Mouse (Mus musculus) neural tube, embryonic 13.5 days (tissue): ENCODE results near the gene AL731706.1. TPM values are rescaled to one million over a fixed set of nuclear protein-coding genes. Genes with fewer than 3 reads are reported as not detected.
"Not testable (repeated sequence)": the region's sequence is repeated elsewhere in the genome, so short reads cannot be mapped to it uniquely, and the experiment has no call there.

Experiments used
- ATAC-seq: fragments of 200-750 bp; cut with Nextera tagmentation; 2 replicates; pipeline ENCODE4 v1.8.0; 2017; ENCODE audit warnings: low read depth, mild to moderate bottlenecking, moderate TSS enrichment, moderate library complexity
- H3K27ac ChIP-seq: fragments of 300-500 bp; sonication (generic); replicated peaks from 2 replicates; pipeline ENCODE4 v1.5.1; 2015; ENCODE audit warnings: moderate library complexity, mild to moderate bottlenecking, inconsistent platforms
- H3K27me3 ChIP-seq: fragments of 300-500 bp; sonication (generic); 2 replicates; pipeline ENCODE4 v1.6.1; 2015; ENCODE audit warnings: mild to moderate bottlenecking, inconsistent platforms
- H3K36me3 ChIP-seq: fragments of 300-500 bp; sonication (generic); 2 replicates; pipeline ENCODE4 v1.6.1; 2015; ENCODE audit warnings: mild to moderate bottlenecking, inconsistent platforms
- H3K4me1 ChIP-seq: fragments of 300-500 bp; sonication (generic); replicated peaks from 2 replicates; pipeline ENCODE4 v1.6.1; 2015; ENCODE audit warnings: inconsistent platforms
- H3K4me2 ChIP-seq: fragments of 300-500 bp; sonication (generic); 2 replicates; pipeline ENCODE4 v1.6.1; 2015; ENCODE audit warnings: inconsistent platforms, mild to moderate bottlenecking, moderate library complexity
- H3K4me3 ChIP-seq: fragments of 300-500 bp; sonication (generic); 2 replicates; pipeline ENCODE4 v1.5.1; 2015; ENCODE audit warnings: mild to moderate bottlenecking, inconsistent platforms
- H3K9ac ChIP-seq: fragments of 300-500 bp; sonication (generic); 2 replicates; pipeline ENCODE4 v1.6.1; 2015; ENCODE audit warnings: moderate library complexity, mild to moderate bottlenecking, inconsistent platforms
- H3K9me3 ChIP-seq: fragments of 300-500 bp; sonication (generic); 2 replicates; pipeline ENCODE4 v1.6.1; 2016; ENCODE audit warnings: inconsistent platforms
- WGBS: fragments of 180-500 bp; shearing (Covaris S2); methylation state at CpG from one replicate; pipeline ENCODE4 v1.1.7; 2015; 5-methylcytosine and 5-hydroxymethylcytosine counted together
- polyA plus RNA-seq: library from polyadenylated mRNA; unstranded; fragments of >200 nt; fragmentation: Nextera tagmentation; extraction: Ambion mirVana; gene quantifications from 2 replicates; pipeline ENCODE4 v1.2.1, GENCODE M21; 2015

AL731706.1 gene
- polyA plus RNA-seq, 1 experiment from 2014 or later, result 29.4 TPM

DNA sequence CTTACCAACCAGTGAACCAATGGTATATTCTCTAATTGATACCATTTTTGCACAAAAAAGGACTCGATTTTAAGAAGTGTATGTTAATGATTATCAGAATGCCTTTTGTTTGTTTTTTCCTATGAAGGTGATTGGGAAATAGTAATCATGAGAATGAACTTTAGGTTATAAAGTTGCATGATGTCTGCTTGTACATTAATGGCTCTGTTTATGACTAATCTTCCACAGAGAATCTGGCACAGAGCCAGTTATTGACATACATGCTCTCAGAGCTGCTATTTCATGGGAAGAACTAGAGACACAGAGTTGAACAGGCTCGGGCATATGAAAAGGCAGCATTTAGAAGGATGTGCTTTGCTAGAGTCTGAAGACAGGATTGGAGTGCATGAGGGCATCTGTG, 4.9 kb upstream of the AL731706.1 start:
- peaks cover 23% of the 10 kb centered on the region for H3K4me1 ChIP-seq
- no peaks in the 10 kb centered on the region for H3K36me3 ChIP-seq
- no peak overlapping the region for H3K4me2 ChIP-seq
- 77% methylated on average over 2 of the region's 2 CpGs for WGBS
- no peak overlapping the region for H3K9ac ChIP-seq
- no peak overlapping the region for H3K27ac ChIP-seq
- no peaks in the 10 kb centered on the region for H3K9me3 ChIP-seq
- H3K4me3 ChIP-seq, result no peak overlapping the region
- no peaks in the 10 kb centered on the region for H3K27me3 ChIP-seq
- no peak for ATAC-seq

DNA sequence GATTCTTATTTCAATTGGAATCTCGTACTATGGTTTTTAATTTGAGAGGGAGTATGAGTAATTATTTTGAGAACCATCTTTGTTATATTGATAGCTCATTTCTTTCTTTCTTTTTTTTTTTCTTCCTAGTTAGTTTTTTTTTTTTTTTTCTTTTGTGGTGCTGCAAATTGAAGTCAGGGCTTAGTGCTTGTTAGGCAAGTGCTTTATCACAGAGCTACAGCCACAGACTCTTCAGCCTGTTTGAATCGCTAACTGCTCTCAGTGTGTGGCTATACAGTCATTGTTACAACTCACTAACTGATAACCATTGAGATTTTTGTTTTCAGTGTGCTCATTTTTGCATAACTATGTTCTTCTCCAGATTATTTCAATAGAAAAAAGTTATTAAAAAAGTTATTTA, 3.3 kb upstream of the AL731706.1 start:
- peaks cover 33% of the 10 kb centered on the region for H3K4me1 ChIP-seq
- no peaks in the 10 kb centered on the region for H3K36me3 ChIP-seq
- H3K9me3 ChIP-seq, result no peaks in the 10 kb centered on the region
- ATAC-seq, result no peak
- no peak overlapping the region for H3K4me3 ChIP-seq
- no peak overlapping the region for H3K9ac ChIP-seq
- H3K27ac ChIP-seq, result no peak overlapping the region
- WGBS, result 82% methylated on average over 2 of the region's 2 CpGs
- H3K27me3 ChIP-seq, result no peaks in the 10 kb centered on the region
- no peak overlapping the region for H3K4me2 ChIP-seq

DNA sequence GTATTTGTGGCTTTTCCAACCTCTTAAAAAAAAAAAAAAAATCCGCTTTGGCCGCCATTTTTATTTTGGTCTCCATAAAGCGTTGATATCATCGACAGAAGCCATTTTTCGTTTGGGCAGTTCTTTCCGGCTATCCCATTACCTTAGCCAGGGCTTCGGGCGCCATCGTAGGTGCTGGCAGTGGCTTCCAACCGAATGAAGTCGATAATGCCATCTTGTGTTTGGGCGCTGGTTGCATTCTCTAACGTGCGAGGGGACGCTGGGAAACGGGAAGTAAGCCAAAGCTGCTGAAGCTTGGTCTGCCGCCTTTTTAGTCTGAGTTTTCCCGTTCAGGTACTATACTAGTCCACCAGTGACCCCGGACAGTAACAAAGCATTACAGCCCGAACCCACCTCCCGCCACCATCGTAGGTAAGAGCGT, 772 bp upstream of the AL731706.1 start:
- Histone ChIP-seq H3K9me3 (no peaks in the 10 kb centered on the region), H3K36me3 (no peaks in the 10 kb centered on the region), H3K4me3 (peak overlapping the region; percentile 68), H3K9ac (peak overlapping the region; percentile 83), H3K4me1 (peaks cover 37% of the 10 kb centered on the region), H3K4me2 (peak overlapping the region; percentile 62), H3K27me3 (no peaks in the 10 kb centered on the region), H3K27ac (peak overlapping the region; percentile 95)
- WGBS, result under 1% methylated on average over 23 of the region's 23 CpGs
- peak; percentile 84 for ATAC-seq

DNA sequence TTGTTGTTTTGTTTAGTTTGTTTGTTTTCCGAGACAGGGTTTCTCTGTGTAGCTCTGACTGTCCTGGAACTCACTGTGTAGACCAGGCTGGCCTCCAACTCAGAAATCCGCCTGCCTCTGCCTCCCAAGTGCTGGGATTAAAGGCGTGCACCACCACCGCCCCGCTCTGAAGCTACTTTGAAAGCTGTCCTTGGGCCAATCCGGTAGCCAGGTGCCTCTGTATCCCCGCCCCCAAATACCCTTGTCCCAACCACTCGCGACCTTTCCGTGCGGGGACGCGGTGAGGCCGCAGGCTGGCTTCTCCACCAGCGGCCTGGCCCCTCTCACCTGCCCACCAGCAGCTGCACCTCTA, 497 bp downstream of the AL731706.1 start:
- Histone ChIP-seq H3K4me2 (peak overlapping the region; percentile 55), H3K9ac (peak overlapping the region; percentile 83), H3K4me1 (peaks cover 29% of the 10 kb centered on the region), H3K4me3 (peak overlapping the region; percentile 68), H3K27ac (peak overlapping the region; percentile 95)
- not testable (repeated sequence) for H3K9me3 ChIP-seq, H3K27me3 ChIP-seq, H3K36me3 ChIP-seq
- 5% methylated on average over 15 of the region's 15 CpGs for whole genome bisulfite sequencing
- ATAC-seq, result peak; percentile 71

DNA sequence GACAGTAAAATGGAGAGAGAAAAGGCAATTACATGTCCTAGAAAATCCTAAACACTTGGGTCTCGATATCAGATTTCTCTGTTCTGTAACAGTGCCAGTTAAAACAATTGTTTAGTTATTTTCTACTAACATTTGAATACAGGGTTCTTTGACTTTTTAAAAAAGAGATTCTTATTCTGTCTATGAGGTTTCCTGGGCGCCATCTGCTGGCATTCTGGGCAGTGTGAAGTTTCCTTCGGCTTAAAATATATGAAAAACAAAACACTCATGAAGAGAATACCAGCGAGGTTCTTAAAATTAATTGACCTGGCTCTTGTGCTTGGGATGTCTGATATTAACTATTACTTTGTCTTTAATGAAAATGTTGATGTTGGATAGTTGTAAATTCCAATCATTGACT, 4.3 kb downstream of the AL731706.1 start:
- Histone ChIP-seq H3K27me3 (no peaks in the 10 kb centered on the region), H3K4me2 (no peak overlapping the region), H3K9me3 (no peaks in the 10 kb centered on the region), H3K9ac (no peak overlapping the region), H3K27ac (no peak overlapping the region), H3K4me3 (no peak overlapping the region), H3K36me3 (peaks cover 28% of the 10 kb centered on the region), H3K4me1 (peaks cover 19% of the 10 kb centered on the region)
- ATAC-seq, result no peak
- WGBS, result 66% methylated on average over 4 of the region's 4 CpGs

DNA sequence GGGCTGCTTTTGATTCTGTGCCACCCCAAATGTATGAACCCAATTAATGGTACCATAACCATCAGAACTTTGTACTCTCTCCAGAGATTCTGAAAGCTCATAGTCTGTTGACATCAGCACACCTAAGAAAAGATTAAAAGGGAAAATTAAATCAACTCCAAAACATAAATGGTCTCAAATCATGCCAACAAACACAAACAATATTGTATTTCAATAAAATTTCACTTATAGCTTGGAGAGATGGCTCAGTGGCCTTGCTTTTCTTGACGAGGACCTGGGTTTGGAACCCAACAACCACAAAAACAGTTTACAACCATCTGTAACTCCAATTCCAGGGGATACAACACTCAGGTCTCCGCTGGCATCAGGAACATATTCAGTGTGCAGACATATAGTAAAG, 5.6 kb downstream of the AL731706.1 start, which contains the start of gene AL731706.2:
TSS of gene AL731706.2 (minus strand) at position 101 of the 400 bp plus-strand sequence.
- Histone ChIP-seq H3K4me3 (no peak within 1 kb of the TSS), H3K36me3 (peaks cover 40% of the 10 kb centered on the region), H3K4me2 (no peak within 1 kb of the TSS), H3K9ac (no peak within 1 kb of the TSS), H3K27ac (no peak within 1 kb of the TSS), H3K9me3 (no peaks in the 10 kb centered on the region), H3K4me1 (peaks cover 19% of the 10 kb centered on the region), H3K27me3 (no peaks in the 10 kb centered on the region)
- WGBS, result 90% methylated on average over 2 of the region's 2 CpGs
- no peak for ATAC-seq

DNA sequence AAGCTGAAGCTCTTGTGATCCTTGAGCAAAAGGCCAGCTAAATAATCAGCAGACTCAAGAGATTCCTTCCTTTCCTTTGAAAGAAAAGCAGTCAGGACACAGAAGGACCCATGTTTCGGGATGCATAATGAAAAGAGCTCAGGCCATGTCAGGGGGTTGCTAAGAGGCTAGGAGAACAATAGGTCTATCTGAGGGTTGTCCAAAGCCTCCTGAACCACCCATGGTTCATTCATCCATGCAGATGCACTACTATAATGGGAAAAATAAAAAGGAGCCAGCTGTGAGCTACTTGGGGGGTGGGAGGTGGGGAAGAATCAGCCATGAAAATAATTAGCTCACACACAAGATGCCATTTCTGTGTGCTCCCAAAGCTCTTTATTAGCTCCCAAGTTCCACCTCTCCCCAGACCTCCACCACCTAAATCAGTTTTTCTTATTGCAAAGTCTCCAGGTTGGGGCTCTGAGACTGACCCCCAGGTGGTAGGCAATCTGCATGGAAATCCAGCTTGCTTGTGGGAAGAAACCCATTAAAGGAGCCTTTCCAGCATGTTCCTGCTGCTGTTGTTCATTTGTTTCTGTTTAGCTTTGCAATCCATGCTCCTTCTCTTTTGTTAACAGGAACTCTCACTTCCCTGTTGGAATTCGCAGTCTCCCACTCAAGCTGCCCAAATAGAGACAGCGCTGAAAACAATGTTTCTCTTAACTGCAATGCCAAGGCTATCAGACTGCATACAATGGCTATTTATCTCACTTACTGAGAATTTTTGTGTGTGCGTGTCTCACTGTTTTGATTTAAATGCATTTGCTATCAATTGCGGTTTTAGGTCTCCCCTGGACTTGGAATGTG, 36.4 kb downstream of the AL731706.1 start:
- Histone ChIP-seq H3K4me1 (peaks cover 15% of the 10 kb centered on the region), H3K9me3 (no peaks in the 10 kb centered on the region), H3K27ac (peak overlapping the region; percentile 57), H3K36me3 (no peaks in the 10 kb centered on the region), H3K4me3 (no peak overlapping the region), H3K9ac (no peak overlapping the region), H3K4me2 (no peak overlapping the region), H3K27me3 (no peaks in the 10 kb centered on the region)
- 0 out of 2 replicates have a peak, but pooled peaks have one; percentile 23 for ATAC-seq
- WGBS, result 18% methylated on average over 5 of the region's 5 CpGs

DNA sequence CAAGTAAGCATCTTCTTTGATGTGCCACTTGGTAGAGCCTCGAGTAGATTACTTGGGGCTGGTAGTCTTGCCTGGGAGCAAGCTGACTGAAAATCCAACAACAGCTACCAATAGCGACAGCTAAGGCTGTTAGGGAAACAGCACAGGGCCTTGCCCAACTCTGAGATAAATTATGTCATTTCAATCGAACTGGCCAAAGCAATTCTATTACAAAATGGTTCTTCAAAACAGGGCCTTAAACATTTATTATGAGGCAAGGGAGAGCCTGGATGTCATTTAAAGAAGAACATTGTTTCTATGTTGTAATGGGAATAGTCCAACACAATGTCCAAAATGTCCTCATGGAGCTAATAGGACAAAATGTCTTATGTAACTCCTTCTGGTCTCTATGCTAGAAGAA, 40.8 kb downstream of the AL731706.1 start:
- 72% methylated on average over 3 of the region's 3 CpGs for WGBS
- H3K36me3 ChIP-seq, result no peaks in the 10 kb centered on the region
- H3K4me3 ChIP-seq, result no peak overlapping the region
- no peak overlapping the region for H3K9ac ChIP-seq
- no peaks in the 10 kb centered on the region for H3K9me3 ChIP-seq
- no peak overlapping the region for H3K27ac ChIP-seq
- ATAC-seq, result no peak
- H3K27me3 ChIP-seq, result no peaks in the 10 kb centered on the region
- H3K4me2 ChIP-seq, result no peak overlapping the region
- H3K4me1 ChIP-seq, result peaks cover 11% of the 10 kb centered on the region

DNA sequence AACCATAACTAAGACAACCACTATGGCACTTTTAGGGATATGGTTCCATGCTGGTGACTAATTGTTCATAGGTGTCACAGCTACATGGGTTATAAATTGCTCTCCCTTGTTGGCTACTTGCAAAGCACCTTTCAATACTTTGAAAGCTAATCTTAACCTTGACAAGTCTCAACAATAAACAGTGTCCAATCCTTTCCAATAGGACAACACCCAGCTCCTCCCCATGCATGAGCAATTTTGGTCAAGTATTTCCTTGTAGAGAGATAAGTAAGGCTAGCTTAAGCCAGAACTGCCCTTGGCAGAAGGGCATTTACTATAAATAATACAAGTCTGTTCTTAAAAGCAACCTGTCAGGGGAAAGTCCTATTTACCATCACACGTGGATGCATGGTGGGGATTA, 53.2 kb downstream of the AL731706.1 start:
- no peak for ATAC-seq
- no peak overlapping the region for H3K27ac ChIP-seq
- no peak overlapping the region for H3K9ac ChIP-seq
- H3K4me3 ChIP-seq, result no peak overlapping the region
- 42% methylated on average over 1 of the region's 1 CpGs for WGBS
- H3K4me1 ChIP-seq, result no peaks in the 10 kb centered on the region
- no peak overlapping the region for H3K4me2 ChIP-seq
- H3K36me3 ChIP-seq, result no peaks in the 10 kb centered on the region
- H3K9me3 ChIP-seq, result no peaks in the 10 kb centered on the region
- H3K27me3 ChIP-seq, result no peaks in the 10 kb centered on the region

DNA sequence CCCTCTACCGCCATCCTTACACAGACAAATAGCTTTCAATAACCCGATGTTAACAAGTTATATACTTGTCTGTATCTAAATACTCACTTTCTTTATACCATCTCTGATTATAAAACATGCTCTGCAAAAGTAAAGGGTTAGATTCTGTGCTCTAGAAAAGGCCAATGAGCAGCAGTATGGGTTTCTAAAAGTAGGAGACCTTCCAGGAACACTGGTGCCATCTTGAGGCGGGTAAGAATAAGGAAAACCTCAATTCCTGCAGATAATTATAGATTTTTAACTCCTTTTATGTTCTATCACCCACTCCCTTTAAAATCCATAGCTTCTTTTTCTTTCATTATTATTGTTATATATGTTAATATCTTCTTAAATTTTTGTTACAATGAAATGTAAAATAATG, 55.3 kb downstream of the AL731706.1 start:
- H3K36me3 ChIP-seq, result no peaks in the 10 kb centered on the region
- no peak overlapping the region for H3K9ac ChIP-seq
- H3K9me3 ChIP-seq, result no peaks in the 10 kb centered on the region
- no peaks in the 10 kb centered on the region for H3K27me3 ChIP-seq
- H3K4me2 ChIP-seq, result no peak overlapping the region
- 70% methylated on average over 3 of the region's 3 CpGs for WGBS
- H3K4me1 ChIP-seq, result no peaks in the 10 kb centered on the region
- ATAC-seq, result no peak
- no peak overlapping the region for H3K27ac ChIP-seq
- no peak overlapping the region for H3K4me3 ChIP-seq

DNA sequence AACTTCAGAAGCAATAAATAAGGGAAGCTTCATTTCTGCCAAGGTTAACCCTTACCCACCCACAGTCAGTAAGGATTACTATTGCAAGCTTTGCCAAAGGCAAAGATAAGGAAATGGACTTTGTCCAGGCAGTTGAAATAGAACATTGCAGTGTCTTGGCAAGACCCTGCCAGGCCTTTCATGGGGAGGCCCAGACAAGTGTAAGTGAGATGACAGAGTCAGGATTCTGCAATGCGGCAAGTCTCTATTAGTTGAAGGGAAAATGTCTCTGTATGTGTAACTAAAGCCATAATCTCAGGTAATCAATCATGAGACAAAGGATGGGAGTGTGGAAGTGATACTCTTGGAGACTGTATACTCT, 56.5 kb downstream of the AL731706.1 start:
- H3K9me3 ChIP-seq, result no peaks in the 10 kb centered on the region
- H3K36me3 ChIP-seq, result no peaks in the 10 kb centered on the region
- 95% methylated on average over 1 of the region's 1 CpGs for WGBS
- H3K27ac ChIP-seq, result no peak overlapping the region
- no peak overlapping the region for H3K9ac ChIP-seq
- no peak overlapping the region for H3K4me2 ChIP-seq
- no peak for ATAC-seq
- no peaks in the 10 kb centered on the region for H3K27me3 ChIP-seq
- H3K4me3 ChIP-seq, result no peak overlapping the region
- no peaks in the 10 kb centered on the region for H3K4me1 ChIP-seq

DNA sequence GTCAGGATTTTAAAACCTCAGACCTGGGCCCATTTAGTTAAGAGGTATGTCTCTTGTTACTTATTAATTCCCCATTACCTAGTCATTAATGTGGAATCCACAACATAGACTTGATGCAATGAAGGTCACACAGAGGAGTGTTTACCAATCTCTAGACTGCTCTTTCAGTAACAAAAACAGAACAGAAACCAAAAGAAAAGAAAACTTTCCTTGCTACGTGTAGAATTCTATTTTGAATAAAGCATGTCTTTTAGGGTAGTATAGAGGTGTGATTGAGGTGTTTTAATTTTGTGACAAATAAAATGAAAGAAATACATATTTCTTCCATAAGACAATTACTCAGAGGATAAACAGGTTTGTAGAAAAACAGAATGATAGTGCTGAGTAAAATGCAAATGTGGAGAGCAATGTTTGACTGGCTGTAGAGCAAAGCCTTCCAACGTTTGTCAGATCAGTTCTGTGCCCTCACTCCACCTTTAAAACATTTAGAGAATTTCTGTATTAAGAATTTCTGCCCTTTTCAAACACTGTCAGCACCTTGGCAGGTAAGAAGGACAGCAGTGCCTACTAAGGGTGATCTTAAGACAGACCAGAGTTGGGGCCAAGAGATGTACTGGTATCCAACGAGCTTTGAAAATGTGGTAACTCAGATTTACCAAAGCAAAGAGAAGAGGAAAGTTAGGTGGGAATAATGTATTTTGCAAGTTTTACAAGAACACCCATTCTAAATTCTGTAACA, 57.0 kb downstream of the AL731706.1 start:
- WGBS, result 81% methylated on average over 3 of the region's 3 CpGs
- H3K4me1 ChIP-seq, result no peaks in the 10 kb centered on the region

More for the DNA sequence above, 57.0 kb downstream of the AL731706.1 start:
- no peak for ATAC-seq
- H3K36me3 ChIP-seq, result no peaks in the 10 kb centered on the region
- H3K27ac ChIP-seq, result no peak overlapping the region
- no peaks in the 10 kb centered on the region for H3K9me3 ChIP-seq
- H3K4me2 ChIP-seq, result no peak overlapping the region
- H3K9ac ChIP-seq, result no peak overlapping the region
- H3K27me3 ChIP-seq, result no peaks in the 10 kb centered on the region
- no peak overlapping the region for H3K4me3 ChIP-seq
